Mouse (Mus musculus) thymus, adult 2 months (tissue): ENCODE data around the gene Spsb3.

Experiments used
- CTCF ChIP-seq: fragments of 200-500 bp; IDR thresholded peaks from 2 replicates; pipeline ENCODE4 v1.5.1; 2012; ENCODE audit warnings: mild to moderate bottlenecking, control low read depth, low read length, moderate library complexity, borderline replicate concordance; ENCODE audit not compliant: control insufficient read depth, poor library complexity, insufficient read depth; ENCODE audit errors: extremely low read depth
- POLR2A ChIP-seq: fragments of 200-500 bp; IDR thresholded peaks from 2 replicates; pipeline ENCODE4 v1.6.1; 2012; ENCODE audit warnings: mild to moderate bottlenecking, low read length, control low read depth, moderate library complexity; ENCODE audit not compliant: control insufficient read depth, poor library complexity, insufficient read depth; ENCODE audit errors: extremely low read depth

GRCm38 (mm10) chr17:24892785-24893184, 6.3 kb downstream of the Spsb3 start:
- TF ChIP-seq CTCF (no peak), POLR2A (no peak)
